Mouse (Mus musculus): ENCODE data around the gene Acaca. TPM values are rescaled to one million over a fixed set of nuclear protein-coding genes. Genes with fewer than 3 reads are reported as not detected.
A peak's percentile ranks its signal among the peaks of the same experiment; 100 is the strongest.

The Acaca gene
- polyA plus RNA-seq, 1 experiment from 2014 or later = 31.4 TPM

- H3K27ac ChIP-seq (ENCODE audit: low read length) = 0 out of 2 replicates have a peak overlapping the region, but pooled peaks have one; percentile 24
- H3K27me3 ChIP-seq (ENCODE audit: control insufficient read depth, insufficient read depth, low read depth, low read length) = no peaks in the 10 kb centered on the region
- no peak for ATAC-seq
- H3K9ac ChIP-seq (ENCODE audit: low read depth, low read length) = no peak overlapping the region
- H3K9me3 ChIP-seq (replicated peaks; ENCODE audit: control insufficient read depth, low read length, poor library complexity, severe bottlenecking) = no peaks in the 10 kb centered on the region
- H3K4me2 ChIP-seq (ENCODE audit: low read length) = no peak overlapping the region
- H3K4me3 ChIP-seq (ENCODE audit: low read depth, low read length) = no peak overlapping the region
- H3K4me1 ChIP-seq (ENCODE audit: control insufficient read depth, insufficient read depth, low read length) = peaks cover 16% of the 10 kb centered on the region
- no peaks in the 10 kb centered on the region for H3K36me3 ChIP-seq (ENCODE audit: control insufficient read depth, insufficient read depth, low read length)
- WGBS = 59% methylated on average over 13 of the region's 13 CpGs
Measured at GRCm38 (mm10) chr11:84425736-84426632, 296.5 kb downstream of the Acaca start.

- Histone ChIP-seq H3K27ac (ENCODE audit: low read length) (no peak overlapping the region), H3K36me3 (ENCODE audit: control insufficient read depth, insufficient read depth, low read length) (no peaks in the 10 kb centered on the region), H3K27me3 (ENCODE audit: control insufficient read depth, insufficient read depth, low read depth, low read length) (no peaks in the 10 kb centered on the region), H3K9ac (ENCODE audit: low read depth, low read length) (no peak overlapping the region), H3K4me2 (ENCODE audit: low read length) (no peak overlapping the region), H3K4me1 (ENCODE audit: control insufficient read depth, insufficient read depth, low read length) (peaks cover 13% of the 10 kb centered on the region), H3K9me3 (replicated peaks; ENCODE audit: control insufficient read depth, low read length, poor library complexity, severe bottlenecking) (no peaks in the 10 kb centered on the region), H3K4me3 (ENCODE audit: low read depth, low read length) (no peak overlapping the region)
- no peak for ATAC-seq
- WGBS = 88% methylated on average over 5 of the region's 5 CpGs
Measured at GRCm38 (mm10) chr11:84426633-84426998, 297.1 kb downstream of the Acaca start.

- WGBS = 31% methylated on average over 1 of the region's 1 CpGs
Measured at GRCm38 (mm10) chr11:84429581-84429980, 300.1 kb downstream of the Acaca start.

GRCm38 (mm10) chr11:84430336-84430735 is 300.9 kb downstream of the Acaca start:
- ATAC-seq = no peak
- no peaks in the 10 kb centered on the region for H3K36me3 ChIP-seq (ENCODE audit: control insufficient read depth, insufficient read depth, low read length)
- no peak overlapping the region for H3K4me2 ChIP-seq (ENCODE audit: low read length)
- 82% methylated on average over 4 of the region's 4 CpGs for WGBS
- no peak overlapping the region for H3K9ac ChIP-seq (ENCODE audit: low read depth, low read length)
- no peaks in the 10 kb centered on the region for H3K9me3 ChIP-seq (replicated peaks; ENCODE audit: control insufficient read depth, low read length, poor library complexity, severe bottlenecking)
- peaks cover 6% of the 10 kb centered on the region for H3K4me1 ChIP-seq (ENCODE audit: control insufficient read depth, insufficient read depth, low read length)
- H3K4me3 ChIP-seq (ENCODE audit: low read depth, low read length) = no peak overlapping the region
- H3K27ac ChIP-seq (ENCODE audit: low read length) = no peak overlapping the region
- H3K27me3 ChIP-seq (ENCODE audit: control insufficient read depth, insufficient read depth, low read depth, low read length) = no peaks in the 10 kb centered on the region

More at GRCm38 (mm10) chr11:84429581-84429980, 300.1 kb downstream of the Acaca start:
- Histone ChIP-seq H3K9ac (ENCODE audit: low read depth, low read length) (no peak overlapping the region), H3K9me3 (replicated peaks; ENCODE audit: control insufficient read depth, low read length, poor library complexity, severe bottlenecking) (no peaks in the 10 kb centered on the region), H3K4me1 (ENCODE audit: control insufficient read depth, insufficient read depth, low read length) (peaks cover 11% of the 10 kb centered on the region), H3K4me2 (ENCODE audit: low read length) (no peak overlapping the region), H3K27me3 (ENCODE audit: control insufficient read depth, insufficient read depth, low read depth, low read length) (no peaks in the 10 kb centered on the region), H3K4me3 (ENCODE audit: low read depth, low read length) (no peak overlapping the region), H3K27ac (ENCODE audit: low read length) (no peak overlapping the region), H3K36me3 (ENCODE audit: control insufficient read depth, insufficient read depth, low read length) (no peaks in the 10 kb centered on the region)
- peak; percentile 75 for ATAC-seq

GRCm38 (mm10) chr11:84434879-84435278 is 305.4 kb downstream of the Acaca start:
- Histone ChIP-seq H3K9me3 (replicated peaks; ENCODE audit: control insufficient read depth, low read length, poor library complexity, severe bottlenecking) (no peaks in the 10 kb centered on the region), H3K4me1 (ENCODE audit: control insufficient read depth, insufficient read depth, low read length) (no peaks in the 10 kb centered on the region), H3K4me3 (ENCODE audit: low read depth, low read length) (no peak overlapping the region), H3K9ac (ENCODE audit: low read depth, low read length) (no peak overlapping the region), H3K4me2 (ENCODE audit: low read length) (no peak overlapping the region), H3K27ac (ENCODE audit: low read length) (no peak overlapping the region), H3K27me3 (ENCODE audit: control insufficient read depth, insufficient read depth, low read depth, low read length) (no peaks in the 10 kb centered on the region), H3K36me3 (ENCODE audit: control insufficient read depth, insufficient read depth, low read length) (no peaks in the 10 kb centered on the region)
- ATAC-seq = no peak
- 63% methylated on average over 6 of the region's 6 CpGs for WGBS

- Histone ChIP-seq H3K9me3 (replicated peaks; ENCODE audit: control insufficient read depth, low read length, poor library complexity, severe bottlenecking) (no peaks in the 10 kb centered on the region), H3K4me1 (ENCODE audit: control insufficient read depth, insufficient read depth, low read length) (no peaks in the 10 kb centered on the region), H3K36me3 (ENCODE audit: control insufficient read depth, insufficient read depth, low read length) (0 out of 2 replicates have a peak, but pooled peaks cover 2% of the 10 kb centered on the region), H3K9ac (ENCODE audit: low read depth, low read length) (no peak overlapping the region), H3K4me2 (ENCODE audit: low read length) (no peak overlapping the region), H3K4me3 (ENCODE audit: low read depth, low read length) (no peak overlapping the region), H3K27me3 (ENCODE audit: control insufficient read depth, insufficient read depth, low read depth, low read length) (no peaks in the 10 kb centered on the region), H3K27ac (ENCODE audit: low read length) (no peak overlapping the region)
- ATAC-seq = no peak
- 76% methylated on average over 3 of the region's 3 CpGs for WGBS
Measured at GRCm38 (mm10) chr11:84440402-84440801, 310.9 kb downstream of the Acaca start.

- Histone ChIP-seq H3K27ac (ENCODE audit: low read length) (no peak overlapping the region), H3K9me3 (replicated peaks; ENCODE audit: control insufficient read depth, low read length, poor library complexity, severe bottlenecking) (no peaks in the 10 kb centered on the region), H3K27me3 (ENCODE audit: control insufficient read depth, insufficient read depth, low read depth, low read length) (no peaks in the 10 kb centered on the region), H3K36me3 (ENCODE audit: control insufficient read depth, insufficient read depth, low read length) (0 out of 2 replicates have a peak, but pooled peaks cover 2% of the 10 kb centered on the region), H3K4me2 (ENCODE audit: low read length) (no peak overlapping the region), H3K4me1 (ENCODE audit: control insufficient read depth, insufficient read depth, low read length) (no peaks in the 10 kb centered on the region), H3K9ac (ENCODE audit: low read depth, low read length) (no peak overlapping the region), H3K4me3 (ENCODE audit: low read depth, low read length) (no peak overlapping the region)
- no peak for ATAC-seq
- WGBS = 94% methylated on average over 4 of the region's 4 CpGs
Measured at GRCm38 (mm10) chr11:84442554-84443331, 313.3 kb downstream of the Acaca start.

Data from midbrain, embryonic 16.5 days (tissue).